Comparison of ENCODE assay signal across 9 mouse cellular contexts in genomic region chr11:32105750-32106646, GRCm38 (mm10).
DNase-seq lines count a peak whose midpoint lies in the region; ATAC-seq and TF ChIP-seq lines count a peak whose summit lies in the region.
"Had no signal": no experiment of that assay in that cellular context is flagged by ENCODE, and none has a peak within 500 bp of the region (broad histone marks: within the 10 kb centered on the region; RNA-seq: fewer than 3 reads in every experiment).

No protein-coding gene starts in this region.

- no peak for TF ChIP-seq POLR2A in embryonic fibroblast, embryonic 13.5 days (IDR thresholded peaks at IDR 0.05; ENCODE audit: low read depth, low read length)
- no peak for TF ChIP-seq POLR2A in thymus, adult 2 months (IDR thresholded peaks at IDR 0.05; ENCODE audit: control insufficient read depth, extremely low read depth, insufficient read depth, low read length, poor library complexity)

- WGBS in kidney, embryonic 14.5 days: 44% methylated on average over 10 of the region's 10 CpGs
- WGBS in limb, embryonic 12.5 days: 26% methylated on average over 10 of the region's 10 CpGs
- WGBS in thymus, adult 2 months: 47% methylated on average over 10 of the region's 10 CpGs

- no peak for DNase-seq in kidney, adult 11 months
- DNase-seq in thymus, adult 2 months: peak; percentile 67
- no peak for DNase-seq in cerebellum, adult 9-11 months
- no peak for DNase-seq in right cerebral cortex, adult 18-20 months
- no peak for DNase-seq in gastrocnemius, adult 18-20 months (ENCODE audit: low spot score)
- DNase-seq: heart, postnatal 4 days had no signal

- TF ChIP-seq CTCF in embryonic fibroblast, embryonic 13.5 days (IDR thresholded peaks at IDR 0.05; ENCODE audit: borderline replicate concordance, insufficient read depth, low read length): peak; percentile 45; the same call in 1 of the 2 replicates
- TF ChIP-seq CTCF in thymus, adult 2 months (IDR thresholded peaks at IDR 0.05; ENCODE audit: borderline replicate concordance, control insufficient read depth, extremely low read depth, insufficient read depth, low read length, poor library complexity): peak; percentile 67; the same call in 1 of the 2 replicates

- H3K4me2 ChIP-seq in kidney, embryonic 14.5 days (replicated peaks; ENCODE audit: low read depth, low read length): no peak overlapping the region
- 0 out of 2 replicates have a peak overlapping the region, but pooled peaks have one; percentile 17 for H3K4me2 ChIP-seq in limb, embryonic 12.5 days

- H3K4me3 ChIP-seq in kidney, embryonic 14.5 days (ENCODE audit: low read length): no peak overlapping the region
- H3K4me3 ChIP-seq in embryonic fibroblast, embryonic 13.5 days (ENCODE audit: insufficient read depth, low read length): no peak overlapping the region
- H3K4me3 ChIP-seq in limb, embryonic 12.5 days (replicated peaks): no peak overlapping the region
- no peak overlapping the region for H3K4me3 ChIP-seq in thymus, adult 2 months (ENCODE audit: control insufficient read depth, insufficient read depth, low read length)

- no peak overlapping the region for H3K9ac ChIP-seq in kidney, embryonic 14.5 days (ENCODE audit: low read depth, low read length)
- no peak overlapping the region for H3K9ac ChIP-seq in limb, embryonic 12.5 days (replicated peaks)

- H3K36me3 ChIP-seq in kidney, embryonic 14.5 days (ENCODE audit: control insufficient read depth, insufficient read depth, low read length): no peaks in the 10 kb centered on the region
- H3K36me3 ChIP-seq in limb, embryonic 12.5 days: no peaks in the 10 kb centered on the region
- H3K36me3 ChIP-seq in thymus, adult 2 months (ENCODE audit: control insufficient read depth, insufficient read depth, low read length): no peaks in the 10 kb centered on the region

- H3K4me1 ChIP-seq in kidney, embryonic 14.5 days (ENCODE audit: control insufficient read depth, insufficient read depth, low read length): 0 out of 2 replicates have a peak, but pooled peaks cover 7% of the 10 kb centered on the region
- H3K4me1 ChIP-seq in embryonic fibroblast, embryonic 13.5 days (ENCODE audit: control insufficient read depth, insufficient read depth, low read length): peaks cover 5% of the 10 kb centered on the region
- peaks cover 25% of the 10 kb centered on the region for H3K4me1 ChIP-seq in limb, embryonic 12.5 days (replicated peaks)
- H3K4me1 ChIP-seq in thymus, adult 2 months (replicated peaks; ENCODE audit: control insufficient read depth, insufficient read depth, low read length): peaks cover 18% of the 10 kb centered on the region

- no peaks in the 10 kb centered on the region for H3K9me3 ChIP-seq in kidney, embryonic 14.5 days (ENCODE audit: control insufficient read depth, low read length)
- H3K9me3 ChIP-seq in limb, embryonic 12.5 days: no peaks in the 10 kb centered on the region

- peak; percentile 51; the same call in 1 of the 2 replicates for ATAC-seq in kidney, embryonic 14.5 days (ENCODE audit: low FRiP score, low TSS enrichment)
- peak; percentile 69 for ATAC-seq in limb, embryonic 12.5 days (ENCODE audit: insufficient number of reproducible peaks, insufficient read depth, low FRiP score, low TSS enrichment, low read depth)

- H3K27ac ChIP-seq in kidney, embryonic 14.5 days (ENCODE audit: low read depth, low read length): no peak overlapping the region
- no peak overlapping the region for H3K27ac ChIP-seq in embryonic fibroblast, embryonic 13.5 days (ENCODE audit: insufficient read depth, low read length)
- peak overlapping the region; percentile 70 for H3K27ac ChIP-seq in limb, embryonic 12.5 days
- H3K27ac ChIP-seq in thymus, adult 2 months (ENCODE audit: control insufficient read depth, insufficient read depth, low read length): peak overlapping the region; percentile 81

- no peaks in the 10 kb centered on the region for H3K27me3 ChIP-seq in kidney, embryonic 14.5 days (ENCODE audit: control insufficient read depth, insufficient read depth, low read length)
- peaks cover 9% of the 10 kb centered on the region; the same call in 1 of the 2 replicates for H3K27me3 ChIP-seq in limb, embryonic 12.5 days
- no peaks in the 10 kb centered on the region for H3K27me3 ChIP-seq in thymus, adult 2 months (ENCODE audit: control insufficient read depth, insufficient read depth, low read length)

Comparison
In these comparisons a context has a peak if more than half of its experiments do, and no peak if none do; other contexts are left out.
1. H3K27ac ChIP-seq: peak in limb, embryonic 12.5 days (single experiment) and thymus, adult 2 months (single experiment); none in kidney, embryonic 14.5 days (single experiment) and embryonic fibroblast, embryonic 13.5 days (single experiment).